Mouse (Mus musculus): ENCODE results near the gene Lamc1. TPM values are rescaled to one million over a fixed set of nuclear protein-coding genes. Genes with fewer than 3 reads are reported as not detected.

Gene Lamc1
- polyA plus RNA-seq, 1 experiment from 2014 or later = 73.8 TPM

- Histone ChIP-seq H3K4me1 (ENCODE audit: control insufficient read depth, insufficient read depth, low read length) (no peaks in the 10 kb centered on the region), H3K36me3 (ENCODE audit: control insufficient read depth, insufficient read depth) (no peaks in the 10 kb centered on the region), H3K9ac (ENCODE audit: low read length) (no peak overlapping the region), H3K4me2 (ENCODE audit: low read depth, low read length) (no peak overlapping the region), H3K9me3 (replicated peaks; ENCODE audit: control insufficient read depth, low read length) (no peaks in the 10 kb centered on the region), H3K4me3 (ENCODE audit: low read length) (no peak overlapping the region), H3K27ac (ENCODE audit: low read length) (no peak overlapping the region), H3K27me3 (ENCODE audit: control insufficient read depth, insufficient read depth, low read length) (no peaks in the 10 kb centered on the region)
- no peak for ATAC-seq (replicated peaks; ENCODE audit: extremely low read depth, insufficient read depth, low FRiP score)
- WGBS = 83% methylated on average over 4 of the region's 4 CpGs
These were observed 29.3 kb upstream of the Lamc1 start for GRCm38 (mm10) chr1:153361926-153362325.

GRCm38 (mm10) chr1:153360556-153360955 lies 28.0 kb upstream of the Lamc1 start:
- Histone ChIP-seq H3K36me3 (ENCODE audit: control insufficient read depth, insufficient read depth) (no peaks in the 10 kb centered on the region), H3K9ac (ENCODE audit: low read length) (no peak overlapping the region), H3K9me3 (replicated peaks; ENCODE audit: control insufficient read depth, low read length) (no peaks in the 10 kb centered on the region), H3K27ac (ENCODE audit: low read length) (no peak overlapping the region), H3K27me3 (ENCODE audit: control insufficient read depth, insufficient read depth, low read length) (no peaks in the 10 kb centered on the region), H3K4me1 (ENCODE audit: control insufficient read depth, insufficient read depth, low read length) (peaks cover 4% of the 10 kb centered on the region; the same call in 1 of the 2 replicates), H3K4me2 (ENCODE audit: low read depth, low read length) (no peak overlapping the region), H3K4me3 (ENCODE audit: low read length) (no peak overlapping the region)
- 50% methylated on average over 3 of the region's 3 CpGs for WGBS
- no peak for ATAC-seq (replicated peaks; ENCODE audit: extremely low read depth, insufficient read depth, low FRiP score)

- no peak overlapping the region for H3K9ac ChIP-seq (ENCODE audit: low read length)
- peaks cover 8% of the 10 kb centered on the region; the same call in 1 of the 2 replicates for H3K4me1 ChIP-seq (ENCODE audit: control insufficient read depth, insufficient read depth, low read length)
- WGBS = 92% methylated on average over 1 of the region's 1 CpGs
- H3K4me2 ChIP-seq (ENCODE audit: low read depth, low read length) = no peak overlapping the region
- no peaks in the 10 kb centered on the region for H3K9me3 ChIP-seq (replicated peaks; ENCODE audit: control insufficient read depth, low read length)
- no peak for ATAC-seq (replicated peaks; ENCODE audit: extremely low read depth, insufficient read depth, low FRiP score)
- H3K36me3 ChIP-seq (ENCODE audit: control insufficient read depth, insufficient read depth) = no peaks in the 10 kb centered on the region
- no peak overlapping the region for H3K27ac ChIP-seq (ENCODE audit: low read length)
- no peaks in the 10 kb centered on the region for H3K27me3 ChIP-seq (ENCODE audit: control insufficient read depth, insufficient read depth, low read length)
- H3K4me3 ChIP-seq (ENCODE audit: low read length) = no peak overlapping the region
These were observed 24.6 kb upstream of the Lamc1 start for GRCm38 (mm10) chr1:153357218-153357617.

GRCm38 (mm10) chr1:153354466-153354865 lies 21.9 kb upstream of the Lamc1 start:
- Histone ChIP-seq H3K4me3 (ENCODE audit: low read length) (no peak overlapping the region), H3K4me2 (ENCODE audit: low read depth, low read length) (no peak overlapping the region), H3K9me3 (replicated peaks; ENCODE audit: control insufficient read depth, low read length) (no peaks in the 10 kb centered on the region), H3K9ac (ENCODE audit: low read length) (no peak overlapping the region), H3K27me3 (ENCODE audit: control insufficient read depth, insufficient read depth, low read length) (no peaks in the 10 kb centered on the region), H3K4me1 (ENCODE audit: control insufficient read depth, insufficient read depth, low read length) (peaks cover 8% of the 10 kb centered on the region; the same call in 1 of the 2 replicates), H3K36me3 (ENCODE audit: control insufficient read depth, insufficient read depth) (no peaks in the 10 kb centered on the region), H3K27ac (ENCODE audit: low read length) (no peak overlapping the region)
- ATAC-seq (replicated peaks; ENCODE audit: extremely low read depth, insufficient read depth, low FRiP score) = no peak
- 40% methylated on average over 2 of the region's 2 CpGs for WGBS

GRCm38 (mm10) chr1:153353736-153354430 lies 21.3 kb upstream of the Lamc1 start:
- no peaks in the 10 kb centered on the region for H3K9me3 ChIP-seq (replicated peaks; ENCODE audit: control insufficient read depth, low read length)
- H3K4me2 ChIP-seq (ENCODE audit: low read depth, low read length) = no peak overlapping the region
- no peaks in the 10 kb centered on the region for H3K27me3 ChIP-seq (ENCODE audit: control insufficient read depth, insufficient read depth, low read length)
- H3K36me3 ChIP-seq (ENCODE audit: control insufficient read depth, insufficient read depth) = no peaks in the 10 kb centered on the region
- peak overlapping the region; percentile 37 for H3K27ac ChIP-seq (ENCODE audit: low read length)
- peak; percentile 65 for ATAC-seq (replicated peaks; ENCODE audit: extremely low read depth, insufficient read depth, low FRiP score)
- H3K4me1 ChIP-seq (ENCODE audit: control insufficient read depth, insufficient read depth, low read length) = peaks cover 8% of the 10 kb centered on the region; the same call in 1 of the 2 replicates
- H3K9ac ChIP-seq (ENCODE audit: low read length) = no peak overlapping the region
- WGBS = 64% methylated on average over 18 of the region's 18 CpGs
- no peak overlapping the region for H3K4me3 ChIP-seq (ENCODE audit: low read length)

- H3K27ac ChIP-seq (ENCODE audit: low read length) = no peak overlapping the region
- no peak overlapping the region for H3K9ac ChIP-seq (ENCODE audit: low read length)
- H3K4me2 ChIP-seq (ENCODE audit: low read depth, low read length) = no peak overlapping the region
- no peaks in the 10 kb centered on the region for H3K9me3 ChIP-seq (replicated peaks; ENCODE audit: control insufficient read depth, low read length)
- H3K4me3 ChIP-seq (ENCODE audit: low read length) = no peak overlapping the region
- no peak for ATAC-seq (replicated peaks; ENCODE audit: extremely low read depth, insufficient read depth, low FRiP score)
- H3K4me1 ChIP-seq (ENCODE audit: control insufficient read depth, insufficient read depth, low read length) = peaks cover 8% of the 10 kb centered on the region; the same call in 1 of the 2 replicates
- WGBS = 51% methylated on average over 4 of the region's 4 CpGs
- H3K36me3 ChIP-seq (ENCODE audit: control insufficient read depth, insufficient read depth) = no peaks in the 10 kb centered on the region
- H3K27me3 ChIP-seq (ENCODE audit: control insufficient read depth, insufficient read depth, low read length) = no peaks in the 10 kb centered on the region
These were observed 18.4 kb upstream of the Lamc1 start for GRCm38 (mm10) chr1:153351034-153351433.

- 67% methylated on average over 3 of the region's 3 CpGs for WGBS
- no peak for ATAC-seq (replicated peaks; ENCODE audit: extremely low read depth, insufficient read depth, low FRiP score)
- H3K36me3 ChIP-seq (ENCODE audit: control insufficient read depth, insufficient read depth) = no peaks in the 10 kb centered on the region
These were observed 15.1 kb upstream of the Lamc1 start for GRCm38 (mm10) chr1:153347726-153348125.

GRCm38 (mm10) chr1:153347040-153347439 lies 14.5 kb upstream of the Lamc1 start:
- Histone ChIP-seq H3K9me3 (replicated peaks; ENCODE audit: control insufficient read depth, low read length) (no peaks in the 10 kb centered on the region), H3K36me3 (ENCODE audit: control insufficient read depth, insufficient read depth) (no peaks in the 10 kb centered on the region), H3K4me2 (ENCODE audit: low read depth, low read length) (no peak overlapping the region), H3K4me3 (ENCODE audit: low read length) (no peak overlapping the region), H3K4me1 (ENCODE audit: control insufficient read depth, insufficient read depth, low read length) (no peaks in the 10 kb centered on the region), H3K9ac (ENCODE audit: low read length) (no peak overlapping the region), H3K27ac (ENCODE audit: low read length) (no peak overlapping the region), H3K27me3 (ENCODE audit: control insufficient read depth, insufficient read depth, low read length) (no peaks in the 10 kb centered on the region)
- WGBS = 84% methylated on average over 2 of the region's 2 CpGs
- ATAC-seq (replicated peaks; ENCODE audit: extremely low read depth, insufficient read depth, low FRiP score) = no peak

More at GRCm38 (mm10) chr1:153347726-153348125, 15.1 kb upstream of the Lamc1 start:
- Histone ChIP-seq H3K4me2 (ENCODE audit: low read depth, low read length) (no peak overlapping the region), H3K27me3 (ENCODE audit: control insufficient read depth, insufficient read depth, low read length) (no peaks in the 10 kb centered on the region), H3K4me1 (ENCODE audit: control insufficient read depth, insufficient read depth, low read length) (no peaks in the 10 kb centered on the region), H3K9ac (ENCODE audit: low read length) (no peak overlapping the region), H3K27ac (ENCODE audit: low read length) (no peak overlapping the region), H3K9me3 (replicated peaks; ENCODE audit: control insufficient read depth, low read length) (no peaks in the 10 kb centered on the region), H3K4me3 (ENCODE audit: low read length) (no peak overlapping the region)

- WGBS = 67% methylated on average over 16 of the region's 16 CpGs
- H3K36me3 ChIP-seq (ENCODE audit: control insufficient read depth, insufficient read depth) = no peaks in the 10 kb centered on the region
- H3K27me3 ChIP-seq (ENCODE audit: control insufficient read depth, insufficient read depth, low read length) = no peaks in the 10 kb centered on the region
- ATAC-seq (replicated peaks; ENCODE audit: extremely low read depth, insufficient read depth, low FRiP score) = no peak
- H3K4me2 ChIP-seq (ENCODE audit: low read depth, low read length) = peak overlapping the region; percentile 43
- no peak overlapping the region for H3K27ac ChIP-seq (ENCODE audit: low read length)
- H3K9ac ChIP-seq (ENCODE audit: low read length) = peak overlapping the region; percentile 29; the same call in 1 of the 2 replicates
- H3K4me1 ChIP-seq (ENCODE audit: control insufficient read depth, insufficient read depth, low read length) = no peaks in the 10 kb centered on the region
- no peaks in the 10 kb centered on the region for H3K9me3 ChIP-seq (replicated peaks; ENCODE audit: control insufficient read depth, low read length)
- H3K4me3 ChIP-seq (ENCODE audit: low read length) = peak overlapping the region; percentile 21; the same call in 1 of the 2 replicates
These were observed 13.2 kb upstream of the Lamc1 start for GRCm38 (mm10) chr1:153345699-153346291.
